Mouse (Mus musculus) limb, embryonic 14.5 days (tissue): ENCODE results near the gene Fam71b. TPM values are rescaled to one million over a fixed set of nuclear protein-coding genes. Genes with fewer than 3 reads are reported as not detected.

Experiments
- ATAC-seq: fragments of 200-750 bp; cut with Nextera tagmentation; 2 replicates; pipeline ENCODE4 v1.8.0; 2017; ENCODE audit warnings: low read depth, moderate number of reproducible peaks, moderate TSS enrichment; ENCODE audit not compliant: low FRiP score
- DNase-seq: peaks from one replicate; pipeline ENCODE4 v3.0.0-alpha.2; 2015; ENCODE audit warnings: low spot score
- H3K27ac ChIP-seq: fragments of 300-500 bp; sonication (generic); replicated peaks from 2 replicates; pipeline ENCODE4 v1.5.1; 2014; ENCODE audit warnings: low read depth, mild to moderate bottlenecking, low read length, moderate library complexity, mixed read lengths
- H3K27me3 ChIP-seq: fragments of 300-500 bp; sonication (generic); 2 replicates; pipeline ENCODE4 v1.6.1; 2014; ENCODE audit warnings: low read length, mixed read lengths; ENCODE audit not compliant: control insufficient read depth, insufficient read depth
- H3K36me3 ChIP-seq: fragments of 300-500 bp; sonication (generic); 2 replicates; pipeline ENCODE4 v1.6.1; 2014; ENCODE audit warnings: mild to moderate bottlenecking, low read length, moderate library complexity, mixed read lengths; ENCODE audit not compliant: control insufficient read depth, insufficient read depth
- H3K4me1 ChIP-seq: fragments of 300-500 bp; sonication (generic); 2 replicates; pipeline ENCODE4 v1.6.1; 2014; ENCODE audit warnings: antibody characterized with exemption, low read length, mixed read lengths; ENCODE audit not compliant: control insufficient read depth, insufficient read depth
- H3K4me2 ChIP-seq: fragments of 300-500 bp; sonication (generic); replicated peaks from 2 replicates; pipeline ENCODE4 v1.6.1; 2014; ENCODE audit warnings: low read depth, mild to moderate bottlenecking, low read length, moderate library complexity; ENCODE audit not compliant: severe bottlenecking
- H3K4me3 ChIP-seq: fragments of 300-500 bp; sonication (generic); replicated peaks from 2 replicates; pipeline ENCODE4 v1.5.1; 2014; ENCODE audit warnings: low read length
- H3K9ac ChIP-seq: fragments of 300-500 bp; sonication (generic); 2 replicates; pipeline ENCODE4 v1.6.1; 2014; ENCODE audit warnings: mild to moderate bottlenecking, low read depth, low read length, moderate library complexity; ENCODE audit not compliant: severe bottlenecking
- H3K9me3 ChIP-seq: fragments of 300-500 bp; sonication (generic); 2 replicates; pipeline ENCODE4 v1.6.1; 2016; ENCODE audit warnings: low read length; ENCODE audit not compliant: control insufficient read depth
- POLR2A ChIP-seq: fragments of 200-500 bp; IDR thresholded peaks from 2 replicates; pipeline ENCODE4 v1.8.0; 2012; ENCODE audit warnings: inconsistent platforms, mild to moderate bottlenecking, moderate library complexity, borderline replicate concordance; ENCODE audit not compliant: insufficient read depth, insufficient read length; ENCODE audit errors: extremely low read depth
- WGBS: fragments of 180-500 bp; shearing (Covaris S2); extraction: QIAGEN DNeasy Blood & Tissue Kit; methylation state at CpG from one replicate; pipeline ENCODE4 v1.1.7; 2014; 5-methylcytosine and 5-hydroxymethylcytosine counted together
- polyA plus RNA-seq, 2 experiments: library from polyadenylated mRNA; depleted of rRNA in 1 of 2; stranded (reverse) in 1 of 2; unstranded in 1 of 2; fragments of >200 nt; fragmentation: Nextera tagmentation in 1 of 2; extraction: Ambion mirVana in 1 of 2; gene quantifications; 2 replicates each; pipeline versions ENCODE4 v1.2.1 to v1.2.3; 2012 to 2014

Gene Fam71b
- polyA plus RNA-seq, 2 experiments: not detected

DNA sequence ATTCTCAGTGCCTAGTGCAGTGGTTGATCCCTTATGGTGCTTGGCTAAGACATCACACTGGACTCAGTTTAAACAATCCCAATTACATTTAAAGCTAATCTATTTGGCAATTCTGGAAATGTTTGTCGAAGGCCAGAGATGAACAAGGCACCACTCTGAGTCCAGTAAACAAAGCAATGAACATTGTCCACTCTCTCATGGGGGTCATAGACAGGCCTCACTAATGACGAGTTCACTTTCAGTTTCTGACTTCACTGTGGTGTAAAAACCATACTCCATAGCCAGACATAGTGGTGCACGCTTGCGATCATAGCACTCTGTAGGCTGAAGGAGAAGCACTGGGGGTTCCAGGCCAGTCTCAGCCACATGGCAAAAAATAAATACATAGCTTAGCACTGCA is 25.9 kb upstream of the Fam71b start:
- no peak overlapping the region for H3K9ac ChIP-seq
- H3K27ac ChIP-seq: no peak overlapping the region
- H3K36me3 ChIP-seq: no peaks in the 10 kb centered on the region
- DNase-seq (no peak), ATAC-seq (no peak)
- no peaks in the 10 kb centered on the region for H3K27me3 ChIP-seq
- no peak overlapping the region for H3K4me2 ChIP-seq
- no peaks in the 10 kb centered on the region for H3K9me3 ChIP-seq
- no peak for TF ChIP-seq POLR2A
- no peak overlapping the region for H3K4me3 ChIP-seq
- no peaks in the 10 kb centered on the region for H3K4me1 ChIP-seq
- WGBS: 86% methylated on average over 4 of the region's 4 CpGs

- H3K4me3 ChIP-seq: no peak overlapping the region
- TF ChIP-seq POLR2A: no peak
- ATAC-seq (no peak), DNase-seq (no peak)
- no peaks in the 10 kb centered on the region for H3K36me3 ChIP-seq
- no peaks in the 10 kb centered on the region for H3K27me3 ChIP-seq
- no peak overlapping the region for H3K27ac ChIP-seq
- H3K4me2 ChIP-seq: no peak overlapping the region
- WGBS: 88% methylated on average over 8 of the region's 8 CpGs
- H3K9ac ChIP-seq: no peak overlapping the region
- H3K9me3 ChIP-seq: no peaks in the 10 kb centered on the region
- H3K4me1 ChIP-seq: no peaks in the 10 kb centered on the region
Measured at GRCm38 (mm10) chr11:46371250-46371649, 25.1 kb upstream of the Fam71b start.

DNA sequence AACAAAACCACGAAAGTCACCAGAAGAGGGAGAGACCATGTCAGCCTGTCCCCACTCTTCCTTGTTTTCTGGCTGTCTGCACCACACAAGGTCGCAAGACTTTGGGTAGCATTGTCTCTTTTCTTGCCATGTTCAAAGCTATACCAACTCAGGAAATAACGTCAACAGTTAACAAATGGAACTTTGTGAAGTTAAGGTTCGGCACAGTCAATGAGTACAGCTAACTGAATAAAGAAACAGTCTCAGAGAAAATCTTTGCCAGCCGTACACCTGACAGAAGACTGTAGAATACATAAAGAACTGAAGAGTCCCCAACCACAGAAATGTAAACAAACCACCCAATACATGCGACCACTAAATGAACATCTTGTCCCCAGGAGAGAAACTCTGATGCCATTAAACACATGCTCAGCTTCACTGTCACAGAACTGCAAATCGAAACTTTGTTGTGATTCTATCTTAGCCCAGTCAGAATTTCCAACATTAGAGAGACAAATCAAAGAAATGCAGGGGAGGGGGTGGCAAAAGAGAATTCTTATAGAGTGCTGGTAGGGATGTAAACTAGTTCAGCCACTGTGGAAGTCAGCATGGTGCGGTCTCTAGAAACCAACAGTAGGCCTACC is 23.9 kb upstream of the Fam71b start:
- 78% methylated on average over 8 of the region's 8 CpGs for WGBS
- H3K36me3 ChIP-seq: no peaks in the 10 kb centered on the region
- H3K9ac ChIP-seq: no peak overlapping the region
- no peaks in the 10 kb centered on the region for H3K27me3 ChIP-seq
- no peaks in the 10 kb centered on the region for H3K4me1 ChIP-seq
- no peak overlapping the region for H3K4me3 ChIP-seq
- no peak overlapping the region for H3K27ac ChIP-seq
- DNase-seq: no peak
- no peak overlapping the region for H3K4me2 ChIP-seq
- H3K9me3 ChIP-seq: no peaks in the 10 kb centered on the region
- TF ChIP-seq POLR2A: no peak
- no peak for ATAC-seq

DNA sequence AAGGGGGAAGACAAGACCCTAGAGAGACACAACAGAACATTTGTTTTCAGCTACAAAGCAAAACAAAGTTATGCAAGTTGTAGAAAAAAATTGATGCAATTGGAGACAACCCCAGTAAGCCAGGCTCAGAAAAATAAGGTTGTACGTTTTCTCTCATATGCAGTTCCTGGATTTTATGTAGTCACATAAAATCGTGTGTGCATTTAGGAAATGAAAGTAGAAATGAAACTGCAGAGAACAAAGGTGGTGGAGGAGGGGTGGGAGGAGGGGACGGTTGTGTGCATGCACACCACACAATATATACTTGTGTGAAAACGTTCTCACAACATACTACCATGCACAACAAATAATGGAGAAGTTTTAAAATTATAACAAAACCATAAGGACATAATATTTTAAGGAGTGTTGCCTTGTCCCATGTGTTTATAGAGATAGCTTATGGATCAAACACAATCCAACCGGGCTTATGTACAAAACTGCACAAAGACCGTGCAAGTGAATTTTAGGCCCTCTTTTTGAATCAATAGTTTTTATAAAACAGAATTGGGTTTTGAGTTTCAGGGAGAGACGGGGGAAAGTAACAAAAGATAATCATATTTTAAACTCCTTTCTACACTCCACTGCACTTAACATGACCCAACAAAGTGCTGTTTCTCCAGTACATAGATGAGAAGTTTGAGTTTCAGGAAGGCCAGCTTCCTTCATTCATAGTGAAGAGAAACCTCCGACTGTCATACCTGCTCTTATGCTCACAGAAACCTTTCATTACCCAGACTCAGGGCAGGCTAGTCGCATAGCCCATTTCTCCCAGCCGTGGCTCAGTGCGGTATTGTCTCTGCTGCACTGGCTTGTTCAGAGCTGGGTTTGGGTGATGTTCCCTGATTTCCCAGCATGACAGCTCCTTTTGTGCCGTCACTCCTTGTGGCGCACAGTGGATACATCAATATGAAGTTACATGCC is 23.0 kb upstream of the Fam71b start:
- Histone ChIP-seq H3K4me3 (no peak overlapping the region), H3K27ac (0 out of 2 replicates have a peak overlapping the region, but pooled peaks have one; percentile 19), H3K4me2 (no peak overlapping the region), H3K27me3 (no peaks in the 10 kb centered on the region), H3K9ac (no peak overlapping the region), H3K36me3 (no peaks in the 10 kb centered on the region), H3K4me1 (no peaks in the 10 kb centered on the region), H3K9me3 (no peaks in the 10 kb centered on the region)
- no peak for DNase-seq
- WGBS: 64% methylated on average over 13 of the region's 13 CpGs
- ATAC-seq: no peak
- TF ChIP-seq POLR2A: no peak

DNA sequence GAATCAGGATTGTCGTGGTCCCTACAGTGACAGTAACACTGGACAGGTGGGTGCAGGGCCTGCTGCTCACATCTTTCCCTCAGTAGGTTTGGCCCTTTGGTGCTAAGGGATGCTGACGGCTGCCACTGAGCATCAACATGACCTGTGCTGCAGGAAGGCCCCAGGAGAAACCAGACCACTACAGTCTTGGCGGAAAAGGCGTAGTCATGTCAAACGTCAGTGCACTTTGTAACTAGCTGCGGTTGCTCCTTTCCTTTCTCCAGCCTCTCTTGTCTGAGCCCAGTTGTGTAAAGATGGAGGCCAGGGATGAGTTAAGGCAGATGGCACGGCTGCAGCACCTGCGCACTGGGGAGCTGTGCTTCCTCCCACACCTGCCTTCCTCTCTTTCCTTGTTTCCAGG is 21.3 kb upstream of the Fam71b start:
- no peaks in the 10 kb centered on the region for H3K27me3 ChIP-seq
- no peak for ATAC-seq

More for the DNA sequence above, 21.3 kb upstream of the Fam71b start:
- Histone ChIP-seq H3K9ac (no peak overlapping the region), H3K4me1 (no peaks in the 10 kb centered on the region), H3K36me3 (no peaks in the 10 kb centered on the region), H3K4me2 (no peak overlapping the region), H3K9me3 (no peaks in the 10 kb centered on the region), H3K27ac (no peak overlapping the region), H3K4me3 (no peak overlapping the region)
- DNase-seq: no peak
- TF ChIP-seq POLR2A: no peak
- WGBS: 77% methylated on average over 8 of the region's 8 CpGs
